Mouse (Mus musculus) cerebellum, adult 2 months (tissue): ENCODE measurements around the gene Tent5b. TPM values are rescaled to one million over a fixed set of nuclear protein-coding genes. Genes with fewer than 3 reads are reported as not detected.
A peak's percentile ranks its signal among the peaks of the same experiment; 100 is the strongest.

Experiments
- DNase-seq, 2 experiments: peaks; one replicate each; pipeline ENCODE4 v3.0.0; 2021
- H3K27ac ChIP-seq: fragments of 200-500 bp; 2 replicates; pipeline ENCODE4 v1.5.1; 2012; ENCODE audit warnings: low read length, control low read depth, inconsistent platforms; ENCODE audit not compliant: insufficient read depth
- H3K27me3 ChIP-seq: fragments of 200-500 bp; 2 replicates; pipeline ENCODE4 v1.6.1; 2012; ENCODE audit warnings: inconsistent platforms, mild to moderate bottlenecking, low read length, moderate library complexity; ENCODE audit not compliant: control insufficient read depth, insufficient read depth
- H3K4me1 ChIP-seq: fragments of 200-500 bp; 2 replicates; pipeline ENCODE4 v1.6.1; 2011; ENCODE audit warnings: low read length; ENCODE audit not compliant: control insufficient read depth, insufficient read depth
- H3K4me3 ChIP-seq: fragments of 200-500 bp; replicated peaks from 2 replicates; pipeline ENCODE3; 2011; ENCODE audit warnings: mild to moderate bottlenecking, low read depth, low read length, control low read depth; ENCODE audit not compliant: insufficient read depth
- CTCF ChIP-seq: fragments of 200-500 bp; IDR thresholded peaks from 2 replicates; pipeline ENCODE4 v1.5.1; 2011; ENCODE audit warnings: low read depth, mild to moderate bottlenecking, control low read depth, low read length, moderate library complexity, borderline replicate concordance; ENCODE audit not compliant: insufficient read depth
- POLR2A ChIP-seq: fragments of 200-500 bp; IDR thresholded peaks from 2 replicates; pipeline ENCODE4 v1.6.1; 2011; ENCODE audit warnings: low read length, control low read depth, borderline replicate concordance; ENCODE audit not compliant: insufficient read depth
- WGBS: fragments of 180-500 bp; shearing (Covaris S2); methylation state at CpG from one replicate; pipeline ENCODE4 v1.1.7; 2018; 5-methylcytosine and 5-hydroxymethylcytosine counted together
- polyA plus RNA-seq: library from polyadenylated mRNA; depleted of rRNA; stranded (reverse); fragments of >200 nt; gene quantifications from 2 replicates; pipeline ENCODE4 v1.2.3, GENCODE M21; 2012

Gene Tent5b
- polyA plus RNA-seq, 1 experiment: 0.26 TPM

DNA sequence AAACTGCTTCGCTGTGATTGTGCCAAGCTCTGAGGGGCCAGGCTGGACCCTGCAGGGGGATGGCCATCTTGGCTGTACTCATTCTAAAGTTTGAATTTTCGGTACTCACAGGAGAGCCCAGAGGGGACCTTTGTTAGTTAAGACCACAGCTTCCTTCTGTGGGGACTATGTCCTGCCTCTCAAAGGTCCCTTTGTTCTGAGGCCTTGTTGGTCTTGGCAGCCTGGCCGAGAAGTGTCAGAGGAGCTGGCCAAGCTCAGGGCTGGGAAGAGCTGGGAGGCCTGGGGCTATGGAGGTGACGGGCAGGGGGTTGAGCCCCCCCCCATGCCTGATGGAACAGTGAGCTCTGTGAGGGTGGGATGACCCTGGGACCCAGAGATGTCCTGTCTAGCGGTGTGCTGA is 36.8 kb upstream of the Tent5b start:
- Histone ChIP-seq H3K27ac (no peak overlapping the region), H3K4me1 (peaks cover 12% of the 10 kb centered on the region), H3K4me3 (no peak overlapping the region), H3K27me3 (no peaks in the 10 kb centered on the region)
- TF ChIP-seq CTCF (no peak), POLR2A (no peak)
- no peak for DNase-seq
- 44% methylated on average over 5 of the region's 5 CpGs for WGBS

DNA sequence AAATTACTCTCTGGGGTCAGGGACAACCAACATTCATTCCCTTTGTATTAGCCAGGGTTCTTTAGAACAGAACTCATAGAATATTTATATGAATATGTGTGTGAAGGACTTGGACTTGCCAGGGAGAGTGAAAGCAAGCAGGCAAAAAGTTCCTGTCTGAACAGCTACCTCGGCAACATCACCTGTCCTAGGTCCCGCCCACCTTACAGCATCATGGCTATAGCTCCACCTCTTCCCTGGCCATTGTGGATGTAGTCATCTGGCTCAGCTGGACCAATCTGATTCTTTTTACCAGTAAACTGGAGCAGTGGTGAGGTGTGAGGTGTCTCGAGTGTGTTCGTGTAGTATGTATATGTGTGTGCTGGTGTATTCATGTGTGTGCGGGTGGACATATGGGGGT is 34.2 kb upstream of the Tent5b start:
- Histone ChIP-seq H3K4me1 (peaks cover 4% of the 10 kb centered on the region; the same call in 1 of the 2 replicates), H3K4me3 (no peak overlapping the region), H3K27me3 (no peaks in the 10 kb centered on the region), H3K27ac (no peak overlapping the region)
- no peak for DNase-seq
- WGBS: 96% methylated on average over 5 of the region's 5 CpGs
- no peak for TF ChIP-seq POLR2A
- TF ChIP-seq CTCF: no peak

DNA sequence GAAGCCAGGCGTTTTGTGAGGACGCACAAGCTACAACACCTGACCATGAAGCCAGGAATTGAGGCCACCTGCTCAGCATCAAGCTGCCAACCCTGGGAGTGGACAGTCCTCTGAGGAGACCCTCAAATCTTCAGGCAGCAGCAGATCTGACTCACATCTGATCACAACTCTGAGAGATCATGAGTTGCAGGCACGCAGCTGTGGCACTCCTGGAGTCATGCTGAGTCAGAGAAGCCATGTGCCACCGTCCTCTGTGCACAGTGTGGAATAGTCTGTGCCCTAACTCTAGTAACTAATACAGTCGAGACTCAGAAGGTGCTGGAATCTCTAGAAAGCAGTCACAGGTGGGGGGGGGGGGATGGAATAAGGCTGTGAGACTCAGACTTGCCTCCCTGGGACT is 32.6 kb upstream of the Tent5b start:
- WGBS: 35% methylated on average over 5 of the region's 5 CpGs
- no peak overlapping the region for H3K27ac ChIP-seq
- no peak for TF ChIP-seq POLR2A
- TF ChIP-seq CTCF: no peak

DNA sequence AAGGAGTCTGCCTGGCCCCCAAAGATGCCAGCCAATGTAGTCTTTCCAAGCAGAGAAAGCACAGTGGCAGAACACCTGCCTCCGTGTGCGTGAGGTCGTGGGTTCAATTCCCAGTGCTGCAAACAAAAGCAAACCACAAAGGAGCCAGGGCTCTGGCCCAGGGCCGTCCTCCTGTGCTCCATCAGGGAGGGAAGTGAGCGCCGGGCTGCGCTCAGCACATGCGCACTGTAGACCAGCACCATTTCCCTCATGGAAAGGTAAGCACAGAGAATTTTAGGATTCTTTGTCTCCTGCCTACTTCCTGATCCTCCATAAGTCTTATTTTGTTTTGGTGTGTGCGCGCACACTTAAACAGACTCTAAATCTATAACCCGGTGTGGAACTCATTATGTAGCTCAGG is 32.0 kb upstream of the Tent5b start:
- DNase-seq: no peak
- Histone ChIP-seq H3K4me1 (peaks cover 4% of the 10 kb centered on the region; the same call in 1 of the 2 replicates), H3K27ac (no peak overlapping the region), H3K4me3 (no peak overlapping the region), H3K27me3 (no peaks in the 10 kb centered on the region)
- TF ChIP-seq CTCF (no peak), POLR2A (no peak)
- 88% methylated on average over 11 of the region's 11 CpGs for WGBS

More for the DNA sequence above, 32.6 kb upstream of the Tent5b start:
- peaks cover 4% of the 10 kb centered on the region; the same call in 1 of the 2 replicates for H3K4me1 ChIP-seq
- no peaks in the 10 kb centered on the region for H3K27me3 ChIP-seq
- no peak for DNase-seq
- no peak overlapping the region for H3K4me3 ChIP-seq

DNA sequence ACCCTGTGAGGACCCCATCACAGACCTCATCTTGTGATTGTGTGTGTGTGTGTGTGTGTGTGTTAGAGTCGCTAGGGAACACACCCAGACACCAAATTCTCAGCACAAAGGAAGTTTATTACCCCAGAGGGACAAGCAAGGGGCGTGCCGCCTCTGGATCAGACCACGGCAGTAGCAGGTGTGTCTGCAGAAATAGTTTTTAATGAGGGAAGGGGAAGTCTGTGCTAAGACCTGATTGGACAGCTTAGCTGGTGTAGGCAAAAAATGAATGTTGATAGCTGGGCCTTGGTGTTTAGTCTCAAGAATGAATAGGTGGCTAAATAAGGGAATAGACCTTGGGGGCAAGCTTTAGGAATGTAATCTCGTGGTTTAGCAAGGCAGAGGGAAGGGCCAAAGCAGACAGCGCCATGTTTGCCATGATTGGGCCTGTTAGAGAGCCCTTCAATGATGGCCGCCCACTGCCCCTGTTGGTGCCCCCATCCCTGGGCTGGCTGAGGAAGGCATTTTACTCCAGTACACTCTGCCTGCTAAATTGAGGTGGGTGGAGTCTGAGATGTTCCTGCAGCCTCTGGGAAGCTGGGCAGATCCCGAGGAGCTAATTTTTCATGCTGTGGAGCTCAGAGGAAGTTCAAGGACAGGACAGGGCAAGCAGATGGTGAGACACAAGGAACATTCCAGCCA is 31.1 kb upstream of the Tent5b start:
- DNase-seq: no peak
- WGBS: 80% methylated on average over 8 of the region's 8 CpGs
- no peak overlapping the region for H3K4me3 ChIP-seq
- TF ChIP-seq CTCF: no peak
- no peak for TF ChIP-seq POLR2A
- H3K27me3 ChIP-seq: no peaks in the 10 kb centered on the region
- no peak overlapping the region for H3K27ac ChIP-seq
- peaks cover 4% of the 10 kb centered on the region; the same call in 1 of the 2 replicates for H3K4me1 ChIP-seq

DNA sequence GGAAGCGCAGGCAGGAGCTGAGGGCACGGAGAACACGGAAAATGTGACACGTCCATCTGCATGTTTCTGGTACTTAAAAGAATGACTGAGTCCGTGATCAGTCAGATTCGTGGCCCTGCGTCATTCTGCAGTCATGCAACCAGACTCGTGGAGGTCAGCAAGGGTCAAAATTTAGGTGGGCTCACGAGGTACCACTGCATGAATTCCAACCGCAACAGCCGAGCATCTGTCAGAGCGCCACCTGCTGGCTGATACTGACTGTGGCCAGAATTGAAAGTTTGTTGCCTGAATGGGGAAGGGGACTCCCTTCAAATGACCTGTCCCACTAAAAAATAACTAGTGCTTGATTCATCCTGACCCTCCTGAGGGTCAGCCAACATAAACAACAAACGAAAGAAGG is 30.2 kb upstream of the Tent5b start:
- 11% methylated on average over 13 of the region's 13 CpGs for WGBS
- DNase-seq: peak; percentile 25 to 61
- H3K27ac ChIP-seq: no peak overlapping the region
- H3K4me3 ChIP-seq: peak overlapping the region; percentile 52
- peaks cover 4% of the 10 kb centered on the region; the same call in 1 of the 2 replicates for H3K4me1 ChIP-seq
- no peaks in the 10 kb centered on the region for H3K27me3 ChIP-seq
- peak; percentile 83 for TF ChIP-seq CTCF
- no peak for TF ChIP-seq POLR2A

DNA sequence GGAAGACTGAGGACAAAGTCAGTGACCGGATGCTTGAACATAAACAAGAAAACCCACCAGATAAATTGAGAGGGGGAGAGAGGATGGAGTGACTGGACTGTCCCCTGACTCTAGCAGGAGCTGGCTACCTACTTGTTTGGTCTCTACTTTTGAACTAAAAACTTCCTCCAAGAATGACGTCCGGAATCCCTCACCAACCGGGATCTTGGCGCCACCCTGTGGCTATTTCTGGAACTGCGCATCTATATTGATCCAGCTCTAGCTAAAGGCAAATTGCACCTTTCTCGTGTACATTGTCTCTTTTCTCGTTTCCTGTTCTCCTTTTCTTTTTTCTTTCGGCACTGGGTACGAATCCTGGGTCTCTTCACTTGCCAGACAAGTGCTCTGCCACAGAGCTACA is 28.4 kb upstream of the Tent5b start:
- WGBS: 8% methylated on average over 10 of the region's 10 CpGs
- H3K4me3 ChIP-seq: no peak overlapping the region
- peaks cover 4% of the 10 kb centered on the region; the same call in 1 of the 2 replicates for H3K4me1 ChIP-seq
- no peaks in the 10 kb centered on the region for H3K27me3 ChIP-seq
- DNase-seq: peak; percentile 59 to 84
- TF ChIP-seq CTCF: peak; percentile 92
- TF ChIP-seq POLR2A: no peak
- H3K27ac ChIP-seq: no peak overlapping the region

DNA sequence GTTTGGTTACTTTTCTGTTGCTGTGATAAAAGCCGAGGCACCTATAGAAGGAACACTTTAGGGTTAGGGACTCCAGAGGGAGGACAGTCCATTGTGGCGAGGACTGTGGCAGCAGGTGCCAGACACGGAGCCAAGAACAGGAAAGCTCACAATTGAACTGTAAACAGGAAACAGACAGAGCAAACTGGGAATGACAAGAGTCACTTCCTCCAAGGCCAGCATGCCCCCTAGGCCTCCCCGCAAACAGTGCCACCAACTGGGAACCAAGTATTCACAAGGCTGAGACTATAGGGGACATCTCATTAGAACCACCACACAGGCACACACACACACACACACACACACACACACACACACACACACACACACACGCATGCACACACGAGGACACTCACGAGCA is 27.5 kb upstream of the Tent5b start:
- 75% methylated on average over 7 of the region's 7 CpGs for WGBS

More for the DNA sequence above, 27.5 kb upstream of the Tent5b start:
- Histone ChIP-seq H3K4me1 (peaks cover 4% of the 10 kb centered on the region; the same call in 1 of the 2 replicates), H3K27ac (no peak overlapping the region), H3K4me3 (no peak overlapping the region), H3K27me3 (no peaks in the 10 kb centered on the region)
- no peak for TF ChIP-seq CTCF
- no peak for TF ChIP-seq POLR2A
- no peak for DNase-seq
